Mouse (Mus musculus) brain, embryonic 14.5 days (tissue): Measurements from ENCODE around the gene Gm20604. TPM values are rescaled to one million over a fixed set of nuclear protein-coding genes. Genes with fewer than 3 reads are reported as not detected.

Source experiments
- DNase-seq: peaks from one replicate; pipeline ENCODE4 v3.0.0-alpha.2; 2011; ENCODE audit warnings: low read depth
- CTCF ChIP-seq: fragments of 200-500 bp; IDR thresholded peaks from 2 replicates; pipeline ENCODE4 v1.5.1; 2012; ENCODE audit warnings: inconsistent platforms, mild to moderate bottlenecking, moderate library complexity, borderline replicate concordance; ENCODE audit not compliant: insufficient read depth, insufficient read length; ENCODE audit errors: extremely low read depth
- POLR2A ChIP-seq: fragments of 200-500 bp; IDR thresholded peaks from 2 replicates; pipeline ENCODE4 v1.6.1; 2012; ENCODE audit warnings: mild to moderate bottlenecking, inconsistent platforms, borderline replicate concordance; ENCODE audit not compliant: poor library complexity, insufficient read depth, insufficient read length, severe bottlenecking; ENCODE audit errors: extremely low read depth
- polyA plus RNA-seq: library from polyadenylated mRNA; depleted of rRNA; stranded (reverse); fragments of >200 nt; gene quantifications from 2 replicates; pipeline ENCODE4 v1.2.3, GENCODE M21; 2012

Gm20604 gene
- polyA plus RNA-seq, 1 experiment, result 31.6 TPM

- TF ChIP-seq POLR2A, result no peak
- no peak for TF ChIP-seq CTCF
- no peak for DNase-seq
Observed at GRCm38 (mm10) chr12:102763696-102764095, 5.2 kb upstream of the Gm20604 start.

- DNase-seq, result no peak
- TF ChIP-seq CTCF, result no peak
- TF ChIP-seq POLR2A, result no peak
Observed at GRCm38 (mm10) chr12:102761668-102762067, 3.2 kb upstream of the Gm20604 start.

- peak; percentile 18 for DNase-seq
- TF ChIP-seq POLR2A (no peak), CTCF (no peak)
Observed at GRCm38 (mm10) chr12:102758936-102759335, 464 bp upstream of the Gm20604 start.

- DNase-seq, result peak; percentile 99
- TF ChIP-seq POLR2A (peak; percentile 26; the same call in 1 of the 2 replicates), CTCF (peak; percentile 45; the same call in 1 of the 2 replicates)
Observed at GRCm38 (mm10) chr12:102757689-102758402, 626 bp downstream of the Gm20604 start, which contains the start of the genes Gm28051, Gon7 and Ubr7. TSS of gene Gm28051 (minus strand) at chr12:102757765. TSS of gene Gon7 (minus strand) at chr12:102757803. TSS of gene Ubr7 (plus strand) at chr12:102757967.

GRCm38 (mm10) chr12:102757055-102757688 lies 1.3 kb downstream of the Gm20604 start:
- TF ChIP-seq POLR2A (no peak), CTCF (no peak)
- no peak for DNase-seq

- TF ChIP-seq CTCF (peak; percentile 31; the same call in 1 of the 2 replicates), POLR2A (no peak)
Observed at GRCm38 (mm10) chr12:102756304-102756703, 2.2 kb downstream of the Gm20604 start.

GRCm38 (mm10) chr12:102748256-102748655 lies 10.2 kb downstream of the Gm20604 start:
- no peak for TF ChIP-seq CTCF
- no peak for TF ChIP-seq POLR2A
- DNase-seq, result no peak

More at GRCm38 (mm10) chr12:102756304-102756703, 2.2 kb downstream of the Gm20604 start:
- peak; percentile 17 for DNase-seq

GRCm38 (mm10) chr12:102744839-102745238 lies 13.6 kb downstream of the Gm20604 start:
- DNase-seq, result no peak
- TF ChIP-seq POLR2A (no peak), CTCF (no peak)

GRCm38 (mm10) chr12:102743589-102744574 lies 14.6 kb downstream of the Gm20604 start, which contains the start of the genes Moap1 and Tmem251:
TSS of gene Moap1 (minus strand) at chr12:102743661.
TSS of gene Tmem251 (plus strand) at chr12:102743762.
- peak; percentile 96 for DNase-seq
- TF ChIP-seq CTCF, result no peak
- TF ChIP-seq POLR2A, result peak; percentile 57

GRCm38 (mm10) chr12:102743036-102743588 lies 15.4 kb downstream of the Gm20604 start:
- TF ChIP-seq CTCF (no peak), POLR2A (no peak)
- DNase-seq, result no peak
